Mouse (Mus musculus) kidney, postnatal 10 days (tissue): ENCODE data around the gene Dna2.
"Not testable (repeated sequence)": the region's sequence is repeated elsewhere in the genome, so short reads cannot be mapped to it uniquely, and the experiment has no call there.

ENCODE experiments used
- DNase-seq: peaks from one replicate; pipeline ENCODE4 v3.0.0; 2021; ENCODE audit warnings: mixed read lengths

Dna2 gene

DNA sequence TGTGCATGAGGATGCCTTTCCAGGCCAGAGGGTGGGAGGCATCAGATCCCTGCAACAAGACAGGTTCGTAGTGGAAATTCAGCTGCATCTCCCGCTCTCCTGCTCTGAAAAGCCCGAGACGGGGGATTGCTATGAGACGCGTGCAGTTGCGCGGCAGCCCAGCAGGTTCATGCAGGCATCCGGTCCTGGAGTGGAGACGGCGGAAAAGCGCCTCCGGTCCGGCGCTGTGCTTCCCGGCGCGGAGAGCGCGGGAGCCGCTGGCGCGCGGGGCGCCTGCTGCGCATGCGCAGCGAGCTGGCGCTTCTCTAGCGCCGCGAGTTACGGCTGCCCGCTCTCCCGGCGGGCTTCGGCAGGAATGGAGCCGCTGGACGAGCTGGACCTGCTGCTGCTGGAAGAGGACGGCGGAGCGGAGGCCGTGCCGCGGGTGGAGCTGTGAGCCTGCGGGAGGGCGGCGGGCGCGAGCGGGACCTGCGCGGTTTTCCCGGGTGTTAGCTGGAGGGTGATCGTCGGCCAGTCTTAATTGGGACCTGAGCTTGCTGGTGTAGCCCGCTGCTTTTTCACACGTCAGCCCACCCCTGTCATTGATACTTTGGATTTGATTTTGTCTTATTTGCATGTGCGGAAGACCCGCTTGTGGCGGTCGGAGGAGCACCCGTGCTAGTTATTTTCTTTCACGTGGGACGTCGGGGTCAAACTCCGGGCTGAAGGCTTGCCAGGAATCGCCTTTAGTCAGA lies at the start of gene Dna2:
Dna2 (plus strand) TSS at position 289 of the 734 bp plus-strand sequence.
- peak; percentile 86 for DNase-seq

DNA sequence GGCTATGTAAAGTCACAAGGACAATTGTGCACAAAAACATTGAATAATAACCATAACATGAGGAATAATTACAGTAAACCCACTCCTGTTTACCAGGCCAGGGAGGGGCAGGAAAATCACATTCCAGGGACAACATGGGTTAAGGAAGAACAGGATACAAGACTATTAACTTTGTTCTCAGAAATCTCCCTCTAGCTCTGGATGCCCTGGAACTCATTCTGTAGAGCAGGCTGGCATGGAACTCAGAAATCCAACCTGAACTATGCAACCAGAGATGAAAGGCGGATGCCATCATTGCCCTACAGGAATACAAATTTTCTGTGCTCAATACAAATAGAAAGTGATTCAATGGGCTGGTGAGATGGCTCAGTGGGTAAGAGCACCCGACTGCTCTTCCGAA lies 49.4 kb upstream of the Dna2 start:
- DNase-seq, result no peak

DNA sequence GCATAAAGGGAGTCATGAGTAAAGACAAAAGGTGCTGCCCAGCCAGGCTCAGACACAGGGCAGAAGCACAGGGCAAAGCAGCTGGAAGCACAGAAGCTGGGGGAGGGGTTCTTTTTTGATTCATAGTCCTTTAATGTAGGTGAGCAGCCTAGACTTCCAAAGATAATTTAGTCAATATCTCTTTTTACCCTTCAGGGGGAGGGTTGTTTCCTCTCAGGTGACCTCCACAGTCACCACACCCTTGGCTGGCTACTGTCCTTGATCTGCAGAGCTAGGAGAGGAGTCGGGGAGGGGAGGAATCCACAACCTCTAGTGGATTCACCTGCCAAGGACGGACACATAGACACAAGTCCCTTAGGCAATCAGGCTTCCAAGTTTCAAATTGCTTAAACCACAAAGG lies 48.8 kb upstream of the Dna2 start:
- no peak for DNase-seq

DNA sequence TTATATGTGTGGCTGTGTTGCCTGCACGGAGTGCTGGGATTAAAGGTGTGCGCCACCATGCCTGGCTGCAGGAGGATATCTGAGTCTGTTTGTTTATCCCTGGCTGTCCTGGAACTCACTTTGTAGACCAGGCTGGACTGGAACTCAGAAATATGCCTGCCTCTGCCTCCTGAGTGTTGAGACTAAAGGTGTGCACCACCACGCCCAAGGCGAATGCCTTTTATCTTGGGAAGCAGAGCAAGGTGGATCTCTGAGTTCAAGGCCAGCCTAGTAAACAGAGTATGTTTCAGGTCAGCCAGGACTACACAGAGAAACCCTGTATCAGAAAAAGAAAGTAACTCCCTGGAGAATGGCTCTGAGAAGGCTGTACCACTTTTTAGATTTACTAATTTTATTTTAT lies 46.7 kb upstream of the Dna2 start:
- no peak for DNase-seq

DNA sequence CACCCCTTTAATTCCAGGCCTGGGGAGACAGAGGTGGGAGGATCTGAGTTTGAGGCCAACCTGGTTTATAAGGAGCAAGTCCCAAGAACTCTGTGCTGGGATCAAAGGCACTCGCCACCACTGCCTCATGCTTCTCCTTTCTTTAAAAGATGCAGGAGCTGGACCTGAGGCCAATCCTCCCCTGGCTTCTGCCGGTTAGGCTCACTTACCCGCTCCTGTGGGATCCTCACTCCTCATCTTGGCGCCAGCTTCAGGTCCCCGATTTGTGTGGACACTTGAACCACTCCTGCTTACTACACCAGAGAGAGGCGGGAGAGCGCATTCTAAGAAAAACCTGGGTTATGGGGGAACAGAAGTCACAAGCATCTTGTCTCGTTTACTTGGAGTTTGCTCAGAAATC lies 45.0 kb upstream of the Dna2 start:
- no peak for DNase-seq

DNA sequence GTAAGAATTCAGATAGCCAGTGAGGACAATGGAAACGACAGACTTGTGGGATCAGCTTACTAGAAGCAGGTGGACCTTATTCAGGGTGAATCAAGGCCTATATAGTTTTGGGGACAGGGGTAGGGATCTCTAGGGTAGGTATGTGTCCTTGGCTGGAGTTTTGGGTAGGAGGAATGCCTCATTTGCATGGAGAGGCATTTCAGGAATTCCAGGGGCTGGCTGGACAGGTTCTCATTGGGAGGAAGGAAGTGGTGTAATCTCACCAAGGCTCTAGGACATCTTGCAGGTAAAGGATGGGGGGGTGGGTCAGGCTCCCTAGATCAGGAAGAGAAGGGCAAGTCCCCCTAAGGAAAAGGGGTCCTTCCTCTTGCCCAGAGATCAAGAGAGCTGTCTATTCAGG lies 44.0 kb upstream of the Dna2 start:
- no peak for DNase-seq

DNA sequence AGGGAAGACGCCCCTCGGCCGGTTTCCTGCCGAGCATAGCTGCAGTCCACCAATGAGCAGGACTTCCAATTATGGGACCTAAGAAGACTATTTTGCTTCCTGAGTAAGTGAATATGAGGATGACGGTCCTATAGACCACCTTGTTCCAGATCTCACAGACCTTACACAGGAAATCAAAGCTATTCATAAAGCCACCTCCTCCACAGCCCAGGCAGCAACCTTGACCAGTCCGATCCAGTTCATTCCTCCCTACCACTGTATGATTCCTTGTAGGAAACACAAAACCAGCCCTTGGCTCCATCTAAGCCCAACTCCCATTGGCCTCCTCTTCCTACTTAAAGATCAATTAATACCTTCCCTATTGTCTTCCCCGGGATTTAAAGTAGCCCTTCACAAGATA lies 40.5 kb upstream of the Dna2 start:
- no peak for DNase-seq

DNA sequence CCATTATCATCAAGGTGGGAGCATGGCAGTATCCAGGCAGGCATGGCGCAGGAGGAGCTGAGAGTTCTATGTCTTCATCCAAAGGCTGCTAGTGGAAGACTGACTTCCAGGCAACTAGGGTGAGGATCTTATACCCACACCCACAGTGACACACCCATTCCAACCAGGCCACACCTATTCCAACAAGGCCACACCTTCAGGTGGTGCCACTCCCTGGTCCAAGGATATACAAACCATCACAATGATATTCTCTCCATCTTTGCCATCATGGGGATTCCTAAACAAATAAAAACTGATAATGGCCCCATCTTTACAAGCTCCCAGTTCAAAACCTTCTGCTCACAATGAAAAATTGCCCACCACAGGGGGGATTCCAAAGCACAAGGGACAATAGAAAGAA lies 37.9 kb upstream of the Dna2 start, which contains the start of gene Tet1:
Tet1 (minus strand) TSS at position 101 of the 400 bp plus-strand sequence.
- DNase-seq, result not testable (repeated sequence)

DNA sequence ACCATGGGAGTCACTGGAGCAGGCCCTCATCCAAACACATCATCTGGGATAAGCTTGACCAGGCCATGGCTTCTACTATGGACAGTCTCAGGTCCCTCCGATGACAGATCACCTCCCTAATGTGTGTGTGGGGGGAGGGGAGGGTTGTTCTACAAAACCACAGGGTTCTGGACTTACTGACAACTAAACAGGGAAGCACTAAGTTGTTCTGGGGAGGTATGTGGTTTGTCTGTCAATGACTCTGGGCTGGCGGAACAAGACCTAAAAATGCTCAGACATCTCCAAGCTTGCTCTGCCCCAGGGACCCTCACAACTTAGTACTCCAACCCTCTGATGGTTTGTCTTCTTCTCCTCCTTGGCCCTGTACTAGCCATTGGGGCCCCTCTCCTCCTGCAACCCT lies 35.7 kb upstream of the Dna2 start:
- no peak for DNase-seq

DNA sequence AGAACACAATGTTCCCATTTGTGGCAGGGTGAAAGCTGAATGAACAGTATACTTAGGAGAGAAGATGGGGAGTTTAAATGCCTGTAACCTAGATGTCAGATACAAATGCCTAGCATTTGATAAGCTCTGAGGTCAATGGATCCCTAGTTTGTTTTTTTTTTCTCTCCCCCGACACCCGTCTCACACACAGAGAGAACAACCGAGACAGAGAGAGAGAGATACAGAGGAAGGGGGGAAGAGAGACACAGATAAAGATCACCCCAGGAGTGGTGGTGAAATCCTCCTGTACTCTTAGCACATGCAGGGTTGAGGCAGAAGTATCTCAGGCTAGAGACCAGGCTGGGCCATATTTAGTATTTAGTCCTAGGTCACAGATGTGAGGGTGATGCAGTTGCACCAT lies 27.8 kb upstream of the Dna2 start:
- DNase-seq, result no peak

DNA sequence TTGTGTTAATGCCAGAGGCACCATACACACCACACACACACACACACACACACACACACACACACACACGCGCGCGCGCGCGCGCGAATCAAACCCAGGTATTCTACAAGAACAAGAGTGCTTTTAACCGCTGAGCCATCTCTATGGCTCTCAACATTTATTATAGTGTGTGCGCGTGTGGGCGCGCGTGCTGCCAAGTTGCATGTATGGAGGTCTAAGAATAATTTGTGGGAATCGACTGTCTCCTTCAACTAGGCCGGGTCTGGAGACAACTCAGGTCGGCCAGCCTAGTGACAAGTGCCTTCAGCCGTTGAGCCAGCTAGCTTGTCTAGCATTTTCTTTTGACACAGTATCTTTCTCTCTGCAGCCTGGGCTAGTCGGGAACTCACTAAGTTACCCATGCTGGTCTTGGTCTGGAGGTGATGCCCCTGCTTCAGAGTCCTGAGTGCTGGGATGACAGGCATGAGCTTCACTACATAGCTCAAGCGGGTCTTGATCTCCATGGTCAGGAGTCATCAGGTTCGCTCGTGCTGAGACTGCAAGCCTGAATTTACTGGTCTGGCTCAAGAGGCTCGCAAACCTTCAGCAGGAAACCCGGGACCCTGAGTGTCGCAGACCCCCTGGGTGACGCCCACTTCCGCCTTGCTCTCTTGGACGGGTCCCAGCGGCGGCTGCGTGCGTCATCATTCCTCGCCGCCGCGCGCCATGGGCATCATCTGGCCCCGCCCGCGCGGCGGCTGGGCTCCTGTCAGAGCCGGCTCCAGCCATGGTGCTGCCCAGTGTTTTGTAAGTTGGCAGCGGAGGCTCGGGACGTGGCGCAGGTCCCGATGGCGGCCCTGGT lies 26.7 kb upstream of the Dna2 start, which contains the start of gene Slc25a16:
Slc25a16 (plus strand) TSS at position 709 of the 841 bp plus-strand sequence.
- peak; percentile 95 for DNase-seq

DNA sequence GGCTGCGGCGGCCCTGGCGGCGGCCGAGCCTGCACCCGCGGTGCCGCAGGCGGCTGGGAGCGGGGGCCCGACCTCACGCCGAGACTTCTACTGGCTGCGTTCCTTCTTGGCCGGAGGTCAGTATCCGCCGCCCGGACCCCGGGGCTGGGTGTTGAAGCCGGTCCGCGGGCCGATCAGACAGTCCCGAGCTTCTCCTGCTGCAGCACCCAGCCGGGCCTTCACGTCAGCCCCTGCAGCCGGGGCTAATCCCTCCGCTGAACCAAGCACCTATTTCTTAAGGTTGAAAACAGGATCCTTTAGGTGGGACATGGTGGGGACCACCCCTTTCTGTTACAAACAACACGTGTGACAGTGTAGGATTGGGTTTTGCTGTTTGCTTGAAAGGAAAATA lies 26.1 kb upstream of the Dna2 start:
- DNase-seq, result no peak

DNA sequence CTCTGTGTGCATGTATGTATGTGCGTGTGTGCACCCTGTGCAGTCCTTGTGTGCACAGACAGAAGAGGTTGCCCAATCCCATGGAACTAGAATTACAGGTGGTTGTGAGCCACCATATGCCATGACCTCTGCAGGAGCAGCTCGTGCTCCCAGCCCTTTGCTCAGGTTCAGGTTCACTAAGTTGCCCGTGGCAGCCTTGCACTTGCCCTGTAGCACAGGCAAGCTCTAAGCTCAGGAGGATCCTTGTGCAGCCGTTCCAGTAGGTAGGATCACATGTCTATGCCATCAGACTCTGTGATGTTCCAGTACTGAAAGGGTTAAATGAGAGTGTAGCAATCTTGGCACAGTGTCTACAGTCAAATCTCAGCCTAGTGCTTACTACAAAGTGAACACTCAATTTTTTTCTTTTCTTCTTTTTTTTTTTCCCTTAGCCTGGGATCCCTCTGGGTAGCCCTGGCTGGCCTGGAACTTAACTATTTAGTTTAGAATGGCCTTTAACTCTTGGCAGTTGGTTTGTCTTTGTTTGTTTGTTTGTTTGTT lies 22.7 kb upstream of the Dna2 start:
- peak; percentile 31 for DNase-seq

DNA sequence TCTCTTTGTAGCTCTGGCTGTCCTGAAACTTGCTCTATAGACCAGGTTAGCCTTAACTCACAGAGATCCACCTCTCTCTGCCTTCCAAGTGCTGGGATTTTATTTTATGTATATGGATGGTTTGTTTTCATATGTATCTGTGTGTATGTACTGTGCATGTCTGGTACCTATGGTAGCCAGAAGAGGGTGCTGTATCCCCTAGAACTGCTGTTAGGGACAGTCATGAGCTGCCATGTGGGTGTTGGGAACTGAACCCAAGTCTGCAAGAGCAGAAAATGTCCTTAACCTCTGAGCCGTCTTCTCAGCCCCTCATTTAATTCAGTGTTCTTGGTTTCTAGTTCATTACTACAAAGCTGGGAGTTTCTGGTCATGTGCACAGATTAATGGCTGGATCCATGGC lies 14.4 kb upstream of the Dna2 start:
- no peak for DNase-seq

DNA sequence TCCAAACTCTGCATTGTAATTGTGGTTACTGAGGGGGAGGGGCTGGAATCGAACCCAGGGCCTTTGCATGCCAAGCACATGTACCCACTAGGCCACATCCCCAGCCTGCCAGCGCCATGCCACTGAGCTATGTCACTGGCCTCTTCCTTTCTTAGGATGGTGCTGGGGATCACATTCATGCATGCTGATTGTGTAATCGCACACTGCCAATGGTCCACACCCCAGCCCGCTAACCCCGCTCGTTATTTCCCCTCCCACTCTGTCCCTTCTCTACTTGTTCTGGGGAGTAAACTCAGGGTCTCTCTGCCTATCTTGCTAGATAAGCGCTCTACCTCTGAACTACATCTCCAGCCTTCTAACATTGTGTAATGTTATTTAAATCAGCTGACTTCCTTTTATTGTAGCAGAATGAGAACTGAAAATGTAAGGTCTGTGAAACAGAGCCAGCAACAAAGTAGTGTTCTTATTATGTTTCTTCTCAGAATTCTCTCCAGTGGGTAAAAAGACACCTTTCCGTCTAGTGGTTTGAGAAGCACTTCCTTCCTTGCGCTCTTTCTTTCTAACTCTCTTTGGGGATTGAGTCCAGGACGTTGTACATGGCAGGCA lies 1.7 kb upstream of the Dna2 start:
- no peak for DNase-seq

DNA sequence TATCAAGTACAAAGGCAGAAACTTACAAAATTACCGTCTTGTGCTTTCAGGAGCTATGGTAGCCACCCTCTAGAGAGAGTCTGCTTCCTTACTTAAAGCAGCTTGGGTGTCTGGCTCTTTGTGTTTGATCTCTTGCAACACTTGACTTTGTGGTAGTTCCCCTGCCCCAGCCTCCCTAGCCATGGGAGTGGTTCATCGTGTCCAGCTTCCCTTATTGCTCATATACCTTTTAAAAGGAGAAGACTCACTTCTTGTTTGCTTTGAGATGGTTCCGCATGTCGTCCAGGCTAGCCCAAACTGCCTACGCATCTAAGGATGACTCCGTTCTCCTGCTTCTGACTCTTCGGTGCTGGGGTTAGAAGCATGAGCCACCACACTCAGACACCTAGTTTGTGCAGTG lies 1.7 kb downstream of the Dna2 start:
- no peak for DNase-seq

DNA sequence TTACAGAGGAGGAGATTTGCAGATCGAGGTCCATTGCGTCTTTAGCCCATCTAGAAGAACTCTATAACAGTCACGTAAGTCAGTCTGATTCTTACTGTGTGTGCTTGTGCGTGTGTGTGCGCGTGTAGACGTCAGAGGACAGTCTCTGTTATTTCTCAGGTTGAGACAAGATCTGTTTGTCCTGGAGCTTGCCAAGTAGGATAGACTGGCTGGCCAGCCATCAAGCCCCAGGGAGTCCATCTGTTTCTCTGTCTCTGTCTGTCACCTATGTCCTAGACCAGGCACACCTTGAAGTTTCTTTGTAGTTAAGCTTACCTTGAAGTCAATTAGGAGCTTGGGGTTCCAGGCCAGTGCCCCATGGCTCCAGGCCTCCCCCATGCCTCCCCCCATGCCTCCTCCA lies 17.1 kb downstream of the Dna2 start:
- DNase-seq, result no peak

DNA sequence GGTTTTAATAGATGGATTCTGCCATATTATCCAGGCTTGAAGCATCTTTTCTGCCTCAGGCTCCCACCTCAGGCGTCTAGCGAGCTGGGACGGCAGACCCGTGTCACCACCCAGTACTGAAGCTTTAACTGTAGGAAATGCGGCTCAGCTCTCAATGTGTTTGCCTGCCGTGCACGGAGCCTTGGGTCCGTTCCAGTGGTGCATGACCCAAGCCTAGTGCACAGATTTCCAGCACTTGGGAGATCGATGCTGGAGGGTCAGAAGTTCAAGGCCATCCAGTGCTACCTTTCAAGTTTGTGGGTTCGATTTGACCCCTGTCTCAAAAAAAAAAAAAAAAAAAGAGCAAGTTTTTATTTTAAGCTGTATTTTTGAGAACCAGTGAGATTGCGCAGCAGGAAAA lies 19.0 kb downstream of the Dna2 start:
- no peak for DNase-seq

DNA sequence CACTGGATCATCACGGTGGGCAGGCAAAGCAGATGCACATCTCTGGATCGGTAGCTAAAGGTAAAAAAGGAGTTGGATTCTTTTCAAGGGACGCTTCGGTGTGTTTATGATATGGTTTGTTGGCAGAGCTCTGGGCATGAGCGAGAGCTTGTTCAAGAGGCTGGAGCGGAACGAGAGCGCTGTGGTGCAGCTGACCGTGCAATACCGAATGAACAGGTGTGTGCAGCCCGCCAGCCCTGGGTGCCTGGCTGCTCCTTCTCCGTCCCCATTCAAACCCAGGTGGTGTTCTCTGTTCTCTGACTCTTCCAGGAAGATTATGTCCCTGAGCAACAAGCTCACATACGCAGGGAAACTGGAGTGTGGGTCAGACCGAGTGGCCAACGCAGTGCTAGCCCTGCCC lies 19.5 kb downstream of the Dna2 start:
- DNase-seq, result peak; percentile 42

DNA sequence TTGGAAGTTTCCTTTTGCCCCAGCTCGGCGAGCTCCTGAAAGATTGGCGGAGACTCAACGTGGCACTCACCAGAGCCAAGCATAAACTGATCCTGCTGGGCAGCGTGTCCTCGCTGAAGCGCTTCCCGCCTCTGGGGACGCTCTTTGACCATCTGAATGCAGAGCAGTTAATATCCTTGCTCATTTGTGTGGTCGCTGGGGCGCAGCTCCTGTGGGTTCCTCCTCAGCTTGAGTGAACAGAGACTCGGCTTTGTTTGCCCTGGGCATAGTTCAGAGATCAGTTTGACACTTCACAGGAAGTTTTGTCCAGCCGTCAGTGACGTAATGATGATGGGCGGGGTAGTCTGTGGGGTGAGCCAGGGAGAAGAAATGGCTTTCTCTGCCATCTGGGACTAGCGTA lies 25.0 kb downstream of the Dna2 start:
- peak; percentile 31 for DNase-seq

DNA sequence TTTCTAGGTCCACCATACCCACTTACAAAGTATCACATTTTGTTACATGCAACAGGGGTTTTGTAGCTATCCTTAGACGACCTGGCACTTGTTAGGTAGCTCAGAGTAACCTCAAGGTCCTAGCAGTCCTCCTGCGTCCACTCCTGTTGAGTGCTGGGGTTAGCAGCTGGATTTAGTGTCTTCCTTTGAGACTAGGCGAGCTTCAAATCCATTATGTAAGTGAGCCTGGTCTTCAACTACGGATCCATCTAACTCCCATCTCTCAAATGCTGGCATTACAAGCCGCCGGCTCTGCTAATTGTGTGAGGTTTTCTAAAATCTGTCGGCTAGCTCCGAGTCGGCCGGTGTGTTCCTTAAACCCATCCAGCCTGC lies 32.8 kb downstream of the Dna2 start:
- DNase-seq, result no peak

DNA sequence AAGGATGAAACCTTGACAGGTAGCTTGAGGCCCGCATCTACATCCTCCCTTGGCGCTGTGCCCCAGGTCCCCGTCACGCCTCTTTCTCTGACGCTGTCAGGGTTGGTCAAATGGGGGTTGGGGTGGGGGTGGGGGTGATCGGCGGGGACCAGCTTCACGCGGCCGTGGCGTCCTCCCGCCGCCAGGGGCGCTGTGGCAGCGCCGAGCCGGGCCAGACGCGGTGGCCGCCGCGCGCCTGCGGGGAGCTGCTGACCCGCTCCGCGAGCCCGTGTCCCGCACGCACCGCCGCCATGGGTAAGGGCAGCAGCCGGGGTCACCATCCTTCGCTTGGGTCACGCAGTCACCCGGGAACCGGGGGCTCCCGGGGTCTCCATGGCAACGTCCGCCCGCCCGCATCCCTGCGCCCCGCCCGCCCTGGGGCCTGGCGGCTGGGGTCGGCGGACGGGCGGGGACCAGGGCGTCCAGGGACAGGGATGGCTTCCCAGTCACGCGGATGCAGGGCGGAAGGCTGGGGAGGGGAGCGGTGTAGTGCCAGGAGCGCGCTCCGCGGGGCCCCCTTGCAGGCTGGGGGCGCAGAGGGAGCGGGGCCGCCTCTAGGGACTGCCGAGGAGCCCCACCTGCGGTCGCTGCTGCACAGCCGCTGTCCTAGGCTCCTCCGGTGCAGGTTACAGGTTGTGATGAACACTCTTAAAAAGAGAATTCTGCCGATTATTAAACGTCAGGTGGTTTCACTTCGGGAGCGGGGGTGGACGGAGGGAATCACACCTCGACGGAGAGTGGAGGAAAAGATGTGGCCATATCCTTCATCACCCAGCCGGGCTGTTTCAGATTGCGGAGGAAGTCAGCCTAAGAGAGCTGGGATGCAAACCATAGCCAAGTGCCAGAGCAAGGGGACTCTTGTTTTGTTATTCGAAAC lies 33.5 kb downstream of the Dna2 start, which contains the start of gene Rufy2:
Rufy2 (plus strand) TSS at position 185 of the 916 bp plus-strand sequence.
- peak; percentile 91 for DNase-seq
